Mouse (Mus musculus) spleen, postnatal 14 days (tissue): ENCODE data around the gene Ppm1l.

Experiments used
- DNase-seq, 2 experiments: peaks; one replicate each; pipeline ENCODE4 v3.0.0; 2021 to 2022; ENCODE audit warnings: low spot score in 2 of 2

Gene Ppm1l

GRCm38 (mm10) chr3:69490981-69491681 lies 174.5 kb downstream of the Ppm1l start:
- no peak for DNase-seq

GRCm38 (mm10) chr3:69494233-69495010 lies 177.8 kb downstream of the Ppm1l start:
- DNase-seq: no peak

- DNase-seq: no peak
Observed at GRCm38 (mm10) chr3:69497178-69497577, 180.5 kb downstream of the Ppm1l start.

- DNase-seq: no peak
Observed at GRCm38 (mm10) chr3:69502009-69502408, 185.3 kb downstream of the Ppm1l start.

- no peak for DNase-seq
Observed at GRCm38 (mm10) chr3:69502527-69502926, 185.9 kb downstream of the Ppm1l start.

GRCm38 (mm10) chr3:69505090-69505489 lies 188.4 kb downstream of the Ppm1l start:
- DNase-seq: no peak

GRCm38 (mm10) chr3:69506352-69506751 lies 189.7 kb downstream of the Ppm1l start:
- DNase-seq: no peak

- DNase-seq: no peak
Observed at GRCm38 (mm10) chr3:69509411-69509952, 192.8 kb downstream of the Ppm1l start.

GRCm38 (mm10) chr3:69511881-69512280 lies 195.2 kb downstream of the Ppm1l start:
- DNase-seq: no peak

GRCm38 (mm10) chr3:69512402-69512801 lies 195.7 kb downstream of the Ppm1l start:
- DNase-seq: no peak

GRCm38 (mm10) chr3:69515730-69516350 lies 199.2 kb downstream of the Ppm1l start:
- no peak for DNase-seq

- no peak for DNase-seq
Observed at GRCm38 (mm10) chr3:69519188-69519587, 202.5 kb downstream of the Ppm1l start.

GRCm38 (mm10) chr3:69519789-69520558 lies 203.3 kb downstream of the Ppm1l start:
- no peak for DNase-seq

GRCm38 (mm10) chr3:69522270-69522669 lies 205.6 kb downstream of the Ppm1l start:
- DNase-seq: no peak

GRCm38 (mm10) chr3:69524356-69525071 lies 207.9 kb downstream of the Ppm1l start:
- no peak for DNase-seq

GRCm38 (mm10) chr3:69525072-69525529 lies 208.4 kb downstream of the Ppm1l start:
- no peak for DNase-seq

- DNase-seq: no peak
Observed at GRCm38 (mm10) chr3:69527384-69527783, 210.7 kb downstream of the Ppm1l start.

- DNase-seq: no peak
Observed at GRCm38 (mm10) chr3:69529576-69529975, 212.9 kb downstream of the Ppm1l start.

GRCm38 (mm10) chr3:69531511-69531910 lies 214.8 kb downstream of the Ppm1l start:
- no peak for DNase-seq

GRCm38 (mm10) chr3:69532687-69533086 lies 216.0 kb downstream of the Ppm1l start:
- DNase-seq: no peak

GRCm38 (mm10) chr3:69535486-69535885 lies 218.8 kb downstream of the Ppm1l start:
- DNase-seq: no peak
